Mouse (Mus musculus): ENCODE data around the gene Cmtm6. TPM values are rescaled to one million over a fixed set of nuclear protein-coding genes. Genes with fewer than 3 reads are reported as not detected.

Gene Cmtm6
- 1 to 10 TPM in 1 of 2 experiments, under 1 TPM in 1; 0.66 to 9.0 TPM for polyA plus RNA-seq (2012; fragmentation: generic; extraction: Trizol)

DNA sequence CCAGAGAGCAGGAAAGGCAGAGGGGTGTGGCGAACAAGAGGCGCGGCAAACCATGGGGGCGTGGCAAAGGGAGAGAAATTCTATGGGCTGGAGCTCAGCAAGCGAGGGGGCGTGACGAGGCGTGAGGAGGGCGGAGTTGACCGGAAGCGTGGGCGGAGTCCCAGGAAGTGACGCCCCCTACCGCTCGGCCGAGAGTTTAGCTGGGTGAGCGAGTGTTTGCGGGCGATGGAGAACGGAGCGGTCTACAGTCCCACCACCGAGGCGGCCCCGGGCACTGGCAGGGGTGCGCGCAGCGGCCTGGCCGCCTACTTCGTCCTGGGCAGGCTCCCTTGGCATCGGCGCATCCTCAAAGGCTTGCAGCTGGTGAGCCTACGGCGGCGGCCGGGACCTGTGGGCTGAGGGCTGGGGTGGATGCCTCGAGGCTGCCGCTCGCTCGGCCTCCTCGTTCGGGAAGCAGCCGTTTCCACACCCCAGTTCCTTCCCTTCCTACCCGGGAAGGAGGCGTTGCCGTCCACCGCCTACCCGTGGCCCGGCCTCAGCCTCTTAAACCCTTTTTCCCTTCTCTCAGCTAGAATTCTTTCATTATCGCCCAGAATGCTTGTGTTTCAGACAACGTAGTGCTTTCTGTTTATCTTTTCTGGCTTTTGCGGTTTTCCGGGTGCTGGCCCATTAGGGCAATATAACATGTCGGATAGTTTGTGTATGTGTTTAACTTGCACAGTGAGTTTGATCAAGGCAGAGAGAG is at the start of gene Cmtm6:
TSS of gene Cmtm6 (plus strand) at position 106 of the 745 bp plus-strand sequence.

DNA sequence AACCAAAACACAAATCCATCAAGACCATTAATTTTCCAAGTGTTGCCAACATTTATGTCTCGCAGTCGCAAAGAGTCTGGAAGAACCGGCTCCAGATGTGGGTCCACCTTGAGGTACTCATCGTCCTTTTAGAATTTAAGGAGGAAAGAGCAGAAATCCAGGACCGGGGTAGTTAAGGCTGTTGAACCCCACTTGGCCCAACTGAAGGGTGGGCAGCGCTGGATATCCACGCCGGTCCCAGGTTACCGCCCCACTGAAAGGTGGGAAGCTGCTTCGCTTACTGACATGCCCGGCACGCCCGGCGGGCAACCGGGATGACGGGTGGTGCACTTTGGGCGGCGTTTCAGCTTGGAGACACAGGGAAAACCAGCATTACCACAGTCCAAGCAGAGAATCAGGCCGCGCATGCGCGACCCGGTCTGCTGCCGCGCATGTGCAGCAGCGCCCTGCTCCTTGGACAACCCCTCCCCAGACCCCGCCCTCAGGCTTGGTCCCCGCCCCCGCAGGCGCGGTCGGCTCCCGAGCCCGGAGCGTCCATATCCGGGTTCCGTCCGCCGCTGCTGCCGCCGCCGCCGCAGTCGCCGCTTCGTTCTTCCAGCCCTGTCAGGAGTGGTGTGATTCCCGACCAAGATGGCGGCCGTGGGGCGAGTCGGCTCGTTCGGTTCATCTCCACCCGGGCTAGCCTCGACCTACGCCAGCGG is 42.5 kb upstream of the Cmtm6 start, which contains the start of gene Dync1li1:
TSS of gene Dync1li1 (plus strand) at position 539 of the 701 bp plus-strand sequence.

DNA sequence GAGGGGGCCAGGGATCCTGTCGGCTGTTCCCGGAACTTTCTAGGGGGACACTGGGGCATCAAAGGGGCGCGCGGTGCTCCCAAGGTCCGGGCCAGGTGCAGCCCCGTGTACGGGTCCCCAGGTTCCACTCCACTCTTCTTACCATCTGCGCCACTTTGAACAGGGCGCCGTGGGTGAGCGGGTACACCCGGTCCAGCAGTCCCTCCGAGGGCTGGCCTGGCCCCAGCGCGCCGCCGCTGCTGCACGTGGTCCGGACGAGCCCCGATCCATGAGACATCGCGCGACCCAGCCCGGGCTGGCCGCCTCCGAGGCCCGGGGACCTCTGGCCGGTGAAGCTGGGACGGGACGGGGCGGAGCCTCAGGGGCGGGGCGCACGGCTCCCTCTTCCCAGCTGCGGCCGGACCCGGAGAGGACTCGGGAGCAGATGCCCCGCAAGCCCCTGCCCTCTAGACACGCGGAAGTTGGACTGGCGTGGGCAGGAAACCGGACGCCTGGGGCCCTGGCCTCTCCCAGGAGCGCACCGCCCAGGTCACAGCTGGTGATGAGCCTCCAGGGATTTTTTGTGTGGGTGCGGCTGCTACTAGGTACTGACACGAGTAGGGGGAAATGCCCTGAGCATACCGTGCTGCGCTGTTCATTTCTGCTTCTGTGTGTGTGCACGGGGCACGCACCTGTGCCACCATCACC is 50.8 kb downstream of the Cmtm6 start, which contains the start of gene Cmtm7:
TSS of gene Cmtm7 (minus strand) at position 331 of the 687 bp plus-strand sequence.

Other genes with a start within 250 kb of the Cmtm6 start
- not detected for gene Ccr4, start 226.2 kb upstream of the Cmtm6 start, polyA plus RNA-seq (2012; fragmentation: generic; extraction: Trizol)
- gene C130032M10Rik, start 215.4 kb upstream of the Cmtm6 start, polyA plus RNA-seq (2012; fragmentation: generic; extraction: Trizol) = not detected
- gene Trim71, start 166.7 kb upstream of the Cmtm6 start, polyA plus RNA-seq (2012; fragmentation: generic; extraction: Trizol) = not detected
- gene Cnot10, start 90.9 kb upstream of the Cmtm6 start, polyA plus RNA-seq (2012; fragmentation: generic; extraction: Trizol) = 10 to 100 TPM in 1 of 2 experiments, 1 to 10 TPM in 1; 8.4 to 30.7 TPM
- 10 to 100 TPM in 1 of 2 experiments, 1 to 10 TPM in 1; 3.0 to 22.2 TPM for gene Dync1li1, start 42.3 kb upstream of the Cmtm6 start, polyA plus RNA-seq (2012; fragmentation: generic; extraction: Trizol)
- 10 to 100 TPM; 78.2 to 85.5 TPM for gene Cmtm7, start 50.7 kb downstream of the Cmtm6 start, polyA plus RNA-seq (2012; fragmentation: generic; extraction: Trizol)
- not detected for gene Cmtm8, start 113.0 kb downstream of the Cmtm6 start, polyA plus RNA-seq (2012; fragmentation: generic; extraction: Trizol)
- gene Gpd1l, start 202.9 kb downstream of the Cmtm6 start, polyA plus RNA-seq (2012; fragmentation: generic; extraction: Trizol) = 1 to 10 TPM; 3.3 to 8.1 TPM
- 1 to 10 TPM; 2.1 to 2.4 TPM for gene Osbpl10, start 247.5 kb downstream of the Cmtm6 start, polyA plus RNA-seq (2012; fragmentation: generic; extraction: Trizol)